Comparison of ENCODE assay signal across 8 mouse cellular contexts in genomic region chr7:27490543-27491329, GRCm38 (mm10). TPM values are rescaled to one million over a fixed set of nuclear protein-coding genes. Genes with fewer than 3 reads are reported as not detected.
DNase-seq lines count a peak whose midpoint lies in the region; ATAC-seq lines count a peak whose summit lies in the region.

No protein-coding gene starts in this region.

- H3K9me3 ChIP-seq in hindbrain, embryonic 14.5 days (ENCODE audit: control insufficient read depth, low read length): no peaks in the 10 kb centered on the region

- H3K4me3 ChIP-seq in hindbrain, embryonic 14.5 days (replicated peaks; ENCODE audit: low read length): peak overlapping the region; percentile 19

- H3K4me2 ChIP-seq in hindbrain, embryonic 14.5 days (replicated peaks): peak overlapping the region; percentile 48

- peak; percentile 95 for DNase-seq in R1 (ENCODE audit: low read depth, low spot score)
- DNase-seq in cerebellum, postnatal 36 days: peak; percentile 89 to 95
- peak; percentile 76 to 81 for DNase-seq in frontal cortex, postnatal 25 days (ENCODE audit: low spot score in 2 of 2)
- DNase-seq in hindbrain, embryonic 14.5 days (ENCODE audit: low spot score): peak; percentile 46
- DNase-seq in left cerebral cortex, adult 11 months (ENCODE audit: low spot score): peak; percentile 78
- peak; percentile 97 for DNase-seq in lung, postnatal 36 days
- DNase-seq in retina, postnatal 1 day: peak; percentile 86
- peak; percentile 93 for DNase-seq in urinary bladder, adult 2 months (ENCODE audit: low spot score)

- peak overlapping the region; percentile 29; the same call in 1 of the 2 replicates for H3K27ac ChIP-seq in hindbrain, embryonic 14.5 days

- peak overlapping the region; percentile 16 for H3K9ac ChIP-seq in hindbrain, embryonic 14.5 days

- H3K4me1 ChIP-seq in hindbrain, embryonic 14.5 days (replicated peaks; ENCODE audit: control insufficient read depth, insufficient read depth, low read length): 0 out of 2 replicates have a peak, but pooled peaks cover 6% of the 10 kb centered on the region

- 0 out of 2 replicates have a peak, but pooled peaks have one; percentile 7 for ATAC-seq in hindbrain, embryonic 14.5 days (ENCODE audit: low FRiP score)

- no peaks in the 10 kb centered on the region for H3K27me3 ChIP-seq in hindbrain, embryonic 14.5 days (ENCODE audit: control insufficient read depth, insufficient read depth, low read length)

- 2% methylated on average over 32 of the region's 33 CpGs for WGBS in hindbrain, embryonic 14.5 days

- H3K36me3 ChIP-seq in hindbrain, embryonic 14.5 days (replicated peaks; ENCODE audit: control insufficient read depth, insufficient read depth): no peaks in the 10 kb centered on the region

RNA-seq across cellular contexts. Expression of gene Sertad1, which starts 4.0 kb away (rescaled TPM):
- 7.9 and 8.9 TPM in 2 replicates for polyA plus RNA-seq in hindbrain, embryonic 14.5 days (2014; fragmentation: Nextera tagmentation; extraction: Ambion mirVana)
- 36.2 and 37.2 TPM in 2 replicates for polyA plus RNA-seq in urinary bladder, adult 2 months (2012; rRNA removed)

RNA-seq across cellular contexts. Expression of gene Prx, which starts 8.4 kb away (rescaled TPM):
- 0.50 and 0.93 TPM in 2 replicates for polyA plus RNA-seq in hindbrain, embryonic 14.5 days (2014; fragmentation: Nextera tagmentation; extraction: Ambion mirVana)
- 4.6 and 4.9 TPM in 2 replicates for polyA plus RNA-seq in urinary bladder, adult 2 months (2012; rRNA removed)

RNA-seq across cellular contexts. Expression of gene Sertad3, which starts 17.2 kb away (rescaled TPM):
- 8.4 and 9.3 TPM in 2 replicates for polyA plus RNA-seq in hindbrain, embryonic 14.5 days (2014; fragmentation: Nextera tagmentation; extraction: Ambion mirVana)
- polyA plus RNA-seq in urinary bladder, adult 2 months (2012; rRNA removed): 22.0 and 29.1 TPM in 2 replicates

RNA-seq across cellular contexts. Expression of gene Hipk4, which starts 32.3 kb away (rescaled TPM):
- 1.2 and 1.5 TPM in 2 replicates for polyA plus RNA-seq in hindbrain, embryonic 14.5 days (2014; fragmentation: Nextera tagmentation; extraction: Ambion mirVana)
- polyA plus RNA-seq in urinary bladder, adult 2 months (2012; rRNA removed): 1.4 and 1.7 TPM in 2 replicates

RNA-seq across cellular contexts. Expression of gene Blvrb, which starts 43.0 kb away (rescaled TPM):
- 17.7 and 25.4 TPM in 2 replicates for polyA plus RNA-seq in hindbrain, embryonic 14.5 days (2014; fragmentation: Nextera tagmentation; extraction: Ambion mirVana)
- polyA plus RNA-seq in urinary bladder, adult 2 months (2012; rRNA removed): 46.5 and 51.3 TPM in 2 replicates

Comparison
In these comparisons a context has a peak if more than half of its experiments do, and no peak if none do; other contexts are left out.
1. Peak in every context shown above with its lines: DNase-seq, ATAC-seq, H3K4me3 ChIP-seq and H3K27ac ChIP-seq.
2. DNase-seq: peak in every context shown above with its lines; median percentile 97 in lung, postnatal 36 days; 95 in R1; 93 in urinary bladder, adult 2 months; 92 in cerebellum, postnatal 36 days; 86 in retina, postnatal 1 day; 78 in frontal cortex, postnatal 25 days; 78 in left cerebral cortex, adult 11 months; 46 in hindbrain, embryonic 14.5 days.